Mouse (Mus musculus) heart, adult 2 months (tissue): Measurements from ENCODE around the gene Nr2f6. TPM values are rescaled to one million over a fixed set of nuclear protein-coding genes. Genes with fewer than 3 reads are reported as not detected.

Experiments
- DNase-seq, 2 experiments: peaks; one replicate each; pipeline ENCODE4 v3.0.0; 2021
- H3K27ac ChIP-seq: fragments of 200-600 bp; 2 replicates; pipeline ENCODE4 v1.8.1; 2022
- H3K27me3 ChIP-seq: fragments of 200-500 bp; 2 replicates; pipeline ENCODE4 v1.6.1; 2012; ENCODE audit warnings: mild to moderate bottlenecking, low read length, inconsistent platforms, mixed read lengths; ENCODE audit not compliant: control insufficient read depth, insufficient read depth
- H3K36me3 ChIP-seq: fragments of 200-500 bp; 2 replicates; pipeline ENCODE4 v1.6.1; 2012; ENCODE audit warnings: low read length, inconsistent platforms; ENCODE audit not compliant: control insufficient read depth, insufficient read depth
- H3K4me1 ChIP-seq: fragments of 200-500 bp; 2 replicates; pipeline ENCODE4 v1.6.1; 2011; ENCODE audit warnings: low read length; ENCODE audit not compliant: control insufficient read depth, insufficient read depth
- H3K4me3 ChIP-seq: fragments of 200-600 bp; 2 replicates; pipeline ENCODE4 v1.8.1; 2022
- H3K79me2 ChIP-seq: fragments of 200-500 bp; replicated peaks from 2 replicates; pipeline ENCODE4 v1.6.1; 2012; ENCODE audit warnings: mild to moderate bottlenecking, inconsistent platforms, low read length, moderate library complexity, mixed read lengths; ENCODE audit not compliant: control insufficient read depth, insufficient read depth
- H3K9ac ChIP-seq: fragments of 200-500 bp; 2 replicates; pipeline ENCODE4 v1.6.1; 2012; ENCODE audit warnings: low read depth, mild to moderate bottlenecking, control low read depth, inconsistent platforms, low read length, mixed read lengths
- CTCF ChIP-seq: fragments of 200-600 bp; IDR thresholded peaks from 2 replicates; pipeline ENCODE4 v1.8.1; 2022; ENCODE audit warnings: antibody characterized with exemption, mild to moderate bottlenecking, moderate library complexity
- EP300 ChIP-seq: fragments of 200-500 bp; IDR thresholded peaks from 2 replicates; pipeline ENCODE4 v1.6.1; 2011; ENCODE audit warnings: low read depth, low read length, control low read depth; ENCODE audit not compliant: insufficient read depth
- POLR2A ChIP-seq: fragments of 200-500 bp; IDR thresholded peaks from 2 replicates; pipeline ENCODE4 v1.6.1; 2011; ENCODE audit warnings: mild to moderate bottlenecking, low read depth, low read length, control low read depth; ENCODE audit not compliant: insufficient read depth
- WGBS: fragments of 180-500 bp; shearing (Covaris S2); methylation state at CpG from one replicate; pipeline ENCODE4 v1.1.7; 2018; 5-methylcytosine and 5-hydroxymethylcytosine counted together
- intact Hi-C: fragments of 180-260 bp; cut with DNase I; formaldehyde crosslinking; loops from one replicate; pipeline ENCODE4 v1.15.1; 2025
- polyA plus RNA-seq: library from polyadenylated mRNA; depleted of rRNA; stranded (reverse); fragments of >200 nt; gene quantifications from 2 replicates; pipeline ENCODE4 v1.2.3, GENCODE M21; 2012
- total RNA-seq, 2 experiments: library from RNA; stranded (reverse); gene quantifications; 2 replicates each; pipeline ENCODE4 v1.2.3; 2021

The Nr2f6 gene
- total and polyA plus RNA-seq, 3 experiments = 47.6 to 63.2 (median 56.7) TPM

- no peak for TF ChIP-seq EP300
- TF ChIP-seq CTCF = no peak
- TF ChIP-seq POLR2A = no peak
- 88% methylated on average over 9 of the region's 9 CpGs for WGBS
- intact Hi-C loops = no loop called here
These were observed 20.7 kb upstream of the Nr2f6 start for GRCm38 (mm10) chr8:71402446-71402964.

GRCm38 (mm10) chr8:71401454-71401853, 19.7 kb upstream of the Nr2f6 start:
- TF ChIP-seq POLR2A = no peak
- TF ChIP-seq EP300 = no peak
- TF ChIP-seq CTCF = no peak
- peak in 1 of 2 experiments; percentile 12 for DNase-seq
- intact Hi-C loops = no loop called here
- no peaks in the 10 kb centered on the region for H3K36me3 ChIP-seq
- no peak overlapping the region for H3K9ac ChIP-seq
- peaks cover 6% of the 10 kb centered on the region for H3K4me1 ChIP-seq
- no peak overlapping the region for H3K4me3 ChIP-seq
- H3K79me2 ChIP-seq = no peaks in the 10 kb centered on the region
- no peak overlapping the region for H3K27ac ChIP-seq
- no peaks in the 10 kb centered on the region for H3K27me3 ChIP-seq

More at GRCm38 (mm10) chr8:71402446-71402964, 20.7 kb upstream of the Nr2f6 start:
- Histone ChIP-seq H3K4me1 (peaks cover 5% of the 10 kb centered on the region), H3K27ac (no peak overlapping the region), H3K79me2 (no peaks in the 10 kb centered on the region), H3K4me3 (no peak overlapping the region), H3K9ac (no peak overlapping the region), H3K36me3 (no peaks in the 10 kb centered on the region), H3K27me3 (no peaks in the 10 kb centered on the region)
- DNase-seq = no peak

- no peak for TF ChIP-seq EP300
- no peak for TF ChIP-seq CTCF
- no peak for TF ChIP-seq POLR2A
- Histone ChIP-seq H3K27me3 (no peaks in the 10 kb centered on the region), H3K79me2 (no peaks in the 10 kb centered on the region), H3K9ac (no peak overlapping the region), H3K36me3 (no peaks in the 10 kb centered on the region), H3K4me1 (peaks cover 3% of the 10 kb centered on the region), H3K27ac (no peak overlapping the region), H3K4me3 (no peak overlapping the region)
- 90% methylated on average over 2 of the region's 2 CpGs for WGBS
- DNase-seq = peak; percentile 1 to 12
- intact Hi-C loops = no loop called here
These were observed 19.1 kb upstream of the Nr2f6 start for GRCm38 (mm10) chr8:71400826-71401225.

GRCm38 (mm10) chr8:71397701-71398100, 15.9 kb upstream of the Nr2f6 start:
- H3K27me3 ChIP-seq = no peaks in the 10 kb centered on the region
- H3K79me2 ChIP-seq = no peaks in the 10 kb centered on the region; the same call in 1 of the 2 replicates
- DNase-seq = peak; percentile 6 to 17
- H3K4me1 ChIP-seq = peaks cover 3% of the 10 kb centered on the region
- TF ChIP-seq POLR2A (no peak), EP300 (no peak), CTCF (no peak)
- no peak overlapping the region; the same call in 1 of the 2 replicates for H3K4me3 ChIP-seq
- H3K36me3 ChIP-seq = no peaks in the 10 kb centered on the region
- H3K9ac ChIP-seq = no peak overlapping the region
- no peak overlapping the region for H3K27ac ChIP-seq
- 77% methylated on average over 12 of the region's 12 CpGs for WGBS
- intact Hi-C loops = loop anchor here (5.0 kb wide), 1 partner anchor 825 kb away; no protein-coding TSS in a partner anchor

- Histone ChIP-seq H3K79me2 (no peaks in the 10 kb centered on the region; the same call in 1 of the 2 replicates), H3K36me3 (no peaks in the 10 kb centered on the region), H3K9ac (peak within 1 kb of the TSS; percentile 75), H3K4me3 (peak within 1 kb of the TSS; percentile 81), H3K27ac (peak within 1 kb of the TSS; percentile 97), H3K4me1 (peaks cover 3% of the 10 kb centered on the region), H3K27me3 (no peaks in the 10 kb centered on the region)
- DNase-seq = peak; percentile 90 to 95
- TF ChIP-seq CTCF = no peak
- peak; percentile 11 for TF ChIP-seq EP300
- peak; percentile 70 for TF ChIP-seq POLR2A
- intact Hi-C loops = loop anchor here (5.0 kb wide), 1 partner anchor 824 kb away; no protein-coding TSS in a partner anchor
- under 1% methylated on average over 34 of the region's 34 CpGs for WGBS
These were observed 15.0 kb upstream of the Nr2f6 start, which contains the start of gene Babam1 for GRCm38 (mm10) chr8:71396639-71397305. Gene Babam1 (plus strand): TSS chr8:71396861.

- WGBS = 53% methylated on average over 9 of the region's 9 CpGs
- Histone ChIP-seq H3K36me3 (no peaks in the 10 kb centered on the region), H3K27me3 (no peaks in the 10 kb centered on the region), H3K4me1 (peaks cover 3% of the 10 kb centered on the region), H3K79me2 (no peaks in the 10 kb centered on the region; the same call in 1 of the 2 replicates), H3K4me3 (peak within 1 kb of the TSS; percentile 81), H3K27ac (peak within 1 kb of the TSS; percentile 97), H3K9ac (peak within 1 kb of the TSS; percentile 81)
- intact Hi-C loops = loop anchor here (5.0 kb wide), 1 partner anchor 823 kb away; no protein-coding TSS in a partner anchor
- TF ChIP-seq CTCF = no peak
- TF ChIP-seq EP300 = peak; percentile 93
- TF ChIP-seq POLR2A = peak; percentile 98
- DNase-seq = peak; percentile 77 to 80
These were observed 13.9 kb upstream of the Nr2f6 start, which contains the start of gene Ushbp1 for GRCm38 (mm10) chr8:71395629-71396028. Gene Ushbp1 (minus strand): TSS chr8:71395802.
